Mouse (Mus musculus): Measurements from ENCODE around the gene Tpt1.

Tpt1 gene

DNA sequence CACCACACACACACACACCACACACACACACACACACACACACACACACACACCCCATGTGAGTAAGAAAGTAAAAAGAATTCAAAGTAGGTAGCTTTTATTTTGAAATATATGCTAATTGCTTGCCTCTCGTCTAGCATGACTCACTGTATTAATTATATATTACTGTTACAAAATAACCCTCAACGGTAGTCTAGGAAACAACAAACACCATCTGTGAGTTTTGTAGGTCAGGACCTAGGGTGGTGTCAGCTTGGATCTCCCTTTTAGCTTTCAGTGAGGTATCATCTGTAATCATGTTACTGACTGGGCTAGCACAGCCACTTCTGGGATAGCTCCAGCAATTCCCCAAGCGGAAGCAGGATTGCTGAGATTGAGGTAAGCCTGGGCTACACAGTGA lies 32.4 kb downstream of the Tpt1 start:
- in situ Hi-C loops (cut with MboI), result no loop called here

GRCm38 (mm10) chr14:75878980-75879379 lies 34.1 kb downstream of the Tpt1 start:
- in situ Hi-C loops (cut with MboI), result no loop called here

DNA sequence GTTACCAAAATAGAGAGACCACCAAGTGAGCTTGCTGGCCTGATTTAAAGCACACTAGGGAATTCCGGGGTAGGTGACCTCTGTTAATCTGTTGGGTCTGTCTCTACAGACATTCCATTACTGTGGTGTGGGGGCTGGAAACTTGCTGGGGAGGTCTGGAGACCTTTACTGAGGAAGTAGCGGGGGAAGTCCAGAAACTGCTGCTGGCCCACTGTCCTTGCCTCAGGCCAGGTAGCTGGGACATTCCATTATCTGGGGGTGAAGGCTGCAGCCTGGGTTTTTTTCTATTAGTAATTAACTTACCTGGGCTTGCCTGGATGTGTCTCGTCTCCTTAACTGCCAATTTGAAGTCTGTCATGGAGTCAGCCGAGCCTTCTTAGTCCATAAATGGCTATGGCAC lies 37.0 kb downstream of the Tpt1 start:
- in situ Hi-C loops (cut with MboI), result no loop called here

- in situ Hi-C loops (cut with MboI), result no loop called here
Observed at GRCm38 (mm10) chr14:75883330-75883729, 38.4 kb downstream of the Tpt1 start.

- in situ Hi-C loops (cut with MboI), result no loop called here
Observed at GRCm38 (mm10) chr14:75883873-75884272, 39.0 kb downstream of the Tpt1 start.

DNA sequence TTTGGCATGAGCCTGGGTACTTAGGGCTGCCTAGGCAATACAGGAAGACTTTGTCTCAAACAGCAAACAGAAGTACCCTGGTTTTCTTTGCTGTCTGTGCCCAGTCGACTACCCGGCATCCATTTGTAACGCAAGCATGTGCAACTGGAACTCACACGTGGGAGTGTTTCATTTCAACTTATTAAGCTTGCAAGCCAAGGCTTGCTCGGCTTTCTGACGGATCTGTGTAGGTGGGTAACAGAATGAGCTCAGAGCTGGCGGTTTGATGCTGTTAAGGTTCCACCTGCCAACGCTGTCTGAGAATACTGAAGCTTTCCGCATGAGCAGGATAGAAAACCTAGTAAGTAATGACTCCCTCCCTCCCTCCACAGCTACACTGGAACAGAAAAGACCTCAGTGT lies 47.2 kb downstream of the Tpt1 start:
- in situ Hi-C loops (cut with MboI), result no loop called here
